Mouse (Mus musculus) forebrain, embryonic 11.5 days (tissue): ENCODE results near the gene Cutal. TPM values are rescaled to one million over a fixed set of nuclear protein-coding genes. Genes with fewer than 3 reads are reported as not detected.

ENCODE experiments used
- ATAC-seq: fragments of 200-750 bp; cut with Nextera tagmentation; replicated peaks from 2 replicates; pipeline ENCODE4 v1.8.0; 2017; ENCODE audit warnings: moderate TSS enrichment; ENCODE audit not compliant: low FRiP score
- DNase-seq: peaks from one replicate; pipeline ENCODE4 v3.0.0-alpha.2; 2017; ENCODE audit warnings: low spot score
- H3K27ac ChIP-seq: fragments of 300-500 bp; sonication (generic); 2 replicates; pipeline ENCODE4 v1.5.1; 2014; ENCODE audit warnings: low read depth, low read length
- H3K27me3 ChIP-seq: fragments of 300-500 bp; sonication (generic); 2 replicates; pipeline ENCODE4 v1.6.1; 2014; ENCODE audit warnings: mild to moderate bottlenecking, low read length, mixed read lengths; ENCODE audit not compliant: control insufficient read depth, insufficient read depth
- H3K36me3 ChIP-seq: fragments of 300-500 bp; sonication (generic); 2 replicates; pipeline ENCODE4 v1.6.1; 2014; ENCODE audit warnings: mild to moderate bottlenecking, low read length, moderate library complexity, mixed read lengths; ENCODE audit not compliant: control insufficient read depth, insufficient read depth
- H3K4me1 ChIP-seq: fragments of 300-500 bp; sonication (generic); replicated peaks from 2 replicates; pipeline ENCODE4 v1.6.1; 2014; ENCODE audit warnings: low read length, mixed read lengths; ENCODE audit not compliant: control insufficient read depth, insufficient read depth
- H3K4me2 ChIP-seq: fragments of 300-500 bp; sonication (generic); 2 replicates; pipeline ENCODE4 v1.6.1; 2014; ENCODE audit warnings: low read depth, mild to moderate bottlenecking, low read length, moderate library complexity, mixed read lengths; ENCODE audit not compliant: severe bottlenecking
- H3K4me3 ChIP-seq: fragments of 300-500 bp; sonication (generic); 2 replicates; pipeline ENCODE4 v1.5.1; 2014; ENCODE audit warnings: low read depth, low read length
- H3K9ac ChIP-seq: fragments of 300-500 bp; sonication (generic); 2 replicates; pipeline ENCODE4 v1.6.1; 2014; ENCODE audit warnings: low read length
- H3K9me3 ChIP-seq: fragments of 300-500 bp; sonication (generic); 2 replicates; pipeline ENCODE4 v1.6.1; 2016; ENCODE audit warnings: low read length, mixed read lengths; ENCODE audit not compliant: control insufficient read depth
- WGBS: fragments of 180-500 bp; shearing (Covaris S2); extraction: QIAGEN DNeasy Blood & Tissue Kit; methylation state at CpG from one replicate; pipeline ENCODE4 v1.1.7; 2014; 5-methylcytosine and 5-hydroxymethylcytosine counted together
- polyA plus RNA-seq: library from polyadenylated mRNA; unstranded; fragments of >200 nt; fragmentation: Nextera tagmentation; extraction: Ambion mirVana; gene quantifications from 2 replicates; pipeline ENCODE4 v1.2.1, GENCODE M21; 2014

The Cutal gene
- polyA plus RNA-seq, 1 experiment from 2014 or later: not detected

- WGBS: 3% methylated on average over 37 of the region's 50 CpGs
- Histone ChIP-seq H3K9ac (peak overlapping the region; percentile 68), H3K27ac (no peak overlapping the region), H3K36me3 (no peaks in the 10 kb centered on the region), H3K4me2 (peak overlapping the region; percentile 95), H3K4me3 (peak overlapping the region; percentile 54), H3K27me3 (peaks cover 15% of the 10 kb centered on the region; the same call in 1 of the 2 replicates), H3K9me3 (no peaks in the 10 kb centered on the region), H3K4me1 (peaks cover 6% of the 10 kb centered on the region; the same call in 1 of the 2 replicates)
- DNase-seq (peak; percentile 78), ATAC-seq (peak; percentile 83)
These were observed 40.0 kb downstream of the Cutal start for GRCm38 (mm10) chr2:34914069-34914822.

DNA sequence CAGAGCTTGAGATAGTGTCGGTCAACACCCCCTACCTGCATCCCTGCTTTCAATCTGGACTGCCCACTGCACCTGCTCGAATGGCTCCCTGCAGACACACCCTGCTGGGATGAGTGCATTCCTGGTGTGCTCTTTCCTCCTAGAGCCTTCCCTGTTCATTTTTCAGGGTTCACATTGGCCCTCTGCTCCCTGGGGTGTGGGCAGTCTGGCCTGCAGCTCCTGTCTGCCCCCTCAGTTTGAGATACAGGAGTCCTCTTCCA, 40.6 kb downstream of the Cutal start:
- Histone ChIP-seq H3K27me3 (peaks cover 15% of the 10 kb centered on the region; the same call in 1 of the 2 replicates), H3K9me3 (no peaks in the 10 kb centered on the region), H3K4me3 (no peak overlapping the region), H3K4me1 (peaks cover 6% of the 10 kb centered on the region; the same call in 1 of the 2 replicates), H3K27ac (no peak overlapping the region), H3K9ac (no peak overlapping the region), H3K4me2 (no peak overlapping the region), H3K36me3 (no peaks in the 10 kb centered on the region)
- DNase-seq (no peak), ATAC-seq (no peak)
- 14% methylated on average over 2 of the region's 2 CpGs for WGBS

GRCm38 (mm10) chr2:34915103-34915502, 40.9 kb downstream of the Cutal start:
- H3K27ac ChIP-seq: no peak overlapping the region
- no peak for DNase-seq
- peaks cover 6% of the 10 kb centered on the region; the same call in 1 of the 2 replicates for H3K4me1 ChIP-seq
- no peak overlapping the region for H3K9ac ChIP-seq
- no peak overlapping the region for H3K4me2 ChIP-seq
- 28% methylated on average over 2 of the region's 2 CpGs for WGBS
- ATAC-seq: no peak
- no peaks in the 10 kb centered on the region for H3K9me3 ChIP-seq
- H3K4me3 ChIP-seq: no peak overlapping the region
- peaks cover 15% of the 10 kb centered on the region; the same call in 1 of the 2 replicates for H3K27me3 ChIP-seq
- no peaks in the 10 kb centered on the region for H3K36me3 ChIP-seq

DNA sequence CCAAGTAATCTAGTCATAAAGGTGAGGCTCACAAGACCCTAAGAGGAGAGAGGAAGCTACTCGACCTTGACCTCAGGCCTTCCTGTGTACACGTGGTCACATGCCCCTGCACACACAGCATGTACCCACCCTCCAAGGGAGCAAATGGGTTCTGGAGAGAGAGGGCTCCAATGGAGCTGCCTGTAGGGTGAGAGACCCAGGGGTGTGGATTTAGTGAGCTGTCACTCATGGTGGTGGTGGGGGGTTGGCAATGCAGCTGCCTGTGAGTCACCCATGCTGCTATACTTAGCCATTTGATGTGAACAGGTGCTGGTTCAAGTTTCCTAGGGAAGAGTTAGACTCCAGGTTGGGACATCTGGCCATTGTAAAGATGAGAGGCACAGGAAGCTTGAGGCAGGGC, 45.9 kb downstream of the Cutal start:
- no peaks in the 10 kb centered on the region for H3K27me3 ChIP-seq
- ATAC-seq (no peak), DNase-seq (no peak)
- H3K9ac ChIP-seq: no peak overlapping the region
- H3K4me1 ChIP-seq: no peaks in the 10 kb centered on the region
- no peaks in the 10 kb centered on the region for H3K36me3 ChIP-seq
- 73% methylated on average over 2 of the region's 2 CpGs for WGBS
- H3K4me2 ChIP-seq: no peak overlapping the region
- H3K4me3 ChIP-seq: no peak overlapping the region
- H3K27ac ChIP-seq: no peak overlapping the region
- no peaks in the 10 kb centered on the region for H3K9me3 ChIP-seq

DNA sequence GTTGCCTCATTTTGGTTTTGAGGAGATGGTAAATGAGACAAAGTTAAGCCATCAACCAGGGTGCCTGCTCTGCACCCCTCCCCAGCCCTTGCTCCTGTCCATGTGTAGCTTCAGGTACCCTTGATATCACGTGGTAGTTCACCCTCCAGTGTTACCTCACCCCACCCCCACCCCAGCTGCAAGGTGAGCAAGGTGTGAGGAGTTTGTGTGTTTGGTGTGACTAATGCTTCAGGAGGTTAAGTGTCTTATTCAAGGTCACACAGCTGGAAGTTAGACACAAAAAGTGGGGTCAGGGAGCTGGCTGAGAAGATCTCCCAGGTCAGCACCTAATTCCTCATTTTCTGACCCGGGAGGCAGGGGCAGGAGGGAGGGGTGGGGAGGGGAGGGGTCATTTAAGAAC, 48.5 kb downstream of the Cutal start:
- ATAC-seq: no peak
- Histone ChIP-seq H3K27me3 (no peaks in the 10 kb centered on the region), H3K27ac (no peak overlapping the region), H3K4me2 (no peak overlapping the region), H3K4me1 (no peaks in the 10 kb centered on the region), H3K4me3 (no peak overlapping the region), H3K36me3 (no peaks in the 10 kb centered on the region), H3K9ac (no peak overlapping the region), H3K9me3 (no peaks in the 10 kb centered on the region)
- DNase-seq: no peak
- 23% methylated on average over 2 of the region's 2 CpGs for WGBS

- no peak overlapping the region for H3K4me3 ChIP-seq
- no peak overlapping the region for H3K27ac ChIP-seq
- no peak overlapping the region for H3K9ac ChIP-seq
- no peaks in the 10 kb centered on the region for H3K27me3 ChIP-seq
- H3K4me2 ChIP-seq: no peak overlapping the region
- 72% methylated on average over 5 of the region's 5 CpGs for WGBS
- ATAC-seq (no peak), DNase-seq (no peak)
- no peaks in the 10 kb centered on the region for H3K9me3 ChIP-seq
- H3K4me1 ChIP-seq: no peaks in the 10 kb centered on the region
- no peaks in the 10 kb centered on the region for H3K36me3 ChIP-seq
These were observed 53.1 kb downstream of the Cutal start for GRCm38 (mm10) chr2:34927320-34927719.

- no peak for DNase-seq
- no peak overlapping the region for H3K27ac ChIP-seq
- no peaks in the 10 kb centered on the region for H3K9me3 ChIP-seq
- H3K36me3 ChIP-seq: no peaks in the 10 kb centered on the region
- no peak overlapping the region for H3K4me3 ChIP-seq
- H3K9ac ChIP-seq: no peak overlapping the region
- no peaks in the 10 kb centered on the region for H3K27me3 ChIP-seq
- H3K4me2 ChIP-seq: no peak overlapping the region
- H3K4me1 ChIP-seq: 0 out of 2 replicates have a peak, but pooled peaks cover 3% of the 10 kb centered on the region
- ATAC-seq: no peak
- WGBS: 40% methylated on average over 5 of the region's 5 CpGs
These were observed 63.3 kb downstream of the Cutal start for GRCm38 (mm10) chr2:34937460-34937859.

DNA sequence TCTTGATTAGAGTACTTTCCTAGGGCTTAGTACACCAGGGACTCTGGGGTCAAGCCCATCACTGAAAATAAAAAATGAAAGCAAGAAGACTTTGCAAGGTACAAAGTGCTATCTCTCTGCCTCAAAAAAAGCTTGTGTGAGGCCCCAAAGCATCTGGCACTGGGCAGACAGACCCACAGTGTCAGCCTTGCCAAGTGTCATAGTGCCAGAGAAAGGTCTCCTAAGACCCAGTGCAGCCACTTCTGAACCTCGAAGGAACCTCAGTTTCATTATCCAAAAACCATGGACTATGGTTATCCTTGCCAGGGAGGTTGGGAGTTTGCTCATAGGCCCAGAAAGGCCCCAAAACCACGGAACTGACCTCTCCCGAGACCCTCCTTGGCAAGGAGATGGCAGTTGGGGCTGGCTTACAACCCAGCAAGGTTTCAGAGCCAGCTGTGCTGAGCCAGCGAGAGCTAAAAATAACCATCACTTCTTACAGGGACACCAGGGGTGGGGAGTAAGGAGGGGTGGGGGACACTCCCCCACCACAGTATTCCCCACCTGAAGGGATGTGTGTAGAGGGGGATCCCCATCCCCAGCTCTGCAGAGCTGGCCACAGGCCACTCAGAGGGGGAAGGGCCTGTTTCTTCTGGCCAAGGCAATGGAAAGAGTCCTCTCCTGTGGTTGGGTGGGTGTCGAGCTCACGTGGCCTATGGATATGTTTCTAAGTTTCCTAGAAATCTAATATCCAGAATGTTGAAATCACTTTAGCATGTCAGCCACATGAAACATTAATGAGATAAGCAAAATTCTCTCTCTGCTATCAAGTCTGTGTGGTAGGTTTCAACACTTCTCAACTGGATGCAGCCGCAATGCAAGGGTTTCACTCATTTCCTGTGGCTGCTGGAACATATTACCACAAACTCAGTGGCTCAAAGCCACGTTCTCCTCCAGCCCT, 64.3 kb downstream of the Cutal start:
- no peak for ATAC-seq
- WGBS: 82% methylated on average over 8 of the region's 8 CpGs

More for the DNA sequence above, 64.3 kb downstream of the Cutal start:
- Histone ChIP-seq H3K4me2 (no peak overlapping the region), H3K9me3 (no peaks in the 10 kb centered on the region), H3K27me3 (no peaks in the 10 kb centered on the region), H3K4me1 (0 out of 2 replicates have a peak, but pooled peaks cover 3% of the 10 kb centered on the region), H3K4me3 (no peak overlapping the region), H3K36me3 (no peaks in the 10 kb centered on the region), H3K9ac (no peak overlapping the region), H3K27ac (no peak overlapping the region)
- no peak for DNase-seq
